Mouse (Mus musculus) intestine, postnatal 0 days (tissue): Measurements from ENCODE around the gene Mmp9. TPM values are rescaled to one million over a fixed set of nuclear protein-coding genes. Genes with fewer than 3 reads are reported as not detected.

ENCODE experiments used
- ATAC-seq: fragments of 200-750 bp; cut with Nextera tagmentation; 2 replicates; pipeline ENCODE4 v1.8.0; 2017; ENCODE audit warnings: mild to moderate bottlenecking, moderate TSS enrichment, moderate library complexity
- H3K27ac ChIP-seq: fragments of 300-500 bp; sonication (generic); 2 replicates; pipeline ENCODE4 v1.5.1; 2014; ENCODE audit warnings: mild to moderate bottlenecking, low read depth, low read length, moderate library complexity
- H3K27me3 ChIP-seq: fragments of 300-500 bp; sonication (generic); replicated peaks from 2 replicates; pipeline ENCODE4 v1.6.1; 2014; ENCODE audit warnings: low read length, mixed read lengths; ENCODE audit not compliant: control insufficient read depth, insufficient read depth
- H3K36me3 ChIP-seq: fragments of 300-500 bp; sonication (generic); 2 replicates; pipeline ENCODE4 v1.6.1; 2014; ENCODE audit warnings: mild to moderate bottlenecking, moderate library complexity; ENCODE audit not compliant: control insufficient read depth, insufficient read depth
- H3K4me1 ChIP-seq: fragments of 300-500 bp; sonication (generic); replicated peaks from 2 replicates; pipeline ENCODE4 v1.6.1; 2014; ENCODE audit warnings: antibody characterized with exemption, low read length, mixed read lengths; ENCODE audit not compliant: control insufficient read depth, insufficient read depth
- H3K4me2 ChIP-seq: fragments of 300-500 bp; sonication (generic); replicated peaks from 2 replicates; pipeline ENCODE4 v1.6.1; 2014; ENCODE audit warnings: low read depth, mild to moderate bottlenecking, moderate library complexity
- H3K4me3 ChIP-seq: fragments of 300-500 bp; sonication (generic); 2 replicates; pipeline ENCODE4 v1.5.1; 2014; ENCODE audit warnings: low read depth, low read length
- H3K9ac ChIP-seq: fragments of 300-500 bp; sonication (generic); 2 replicates; pipeline ENCODE4 v1.6.1; 2014; ENCODE audit warnings: mild to moderate bottlenecking, low read depth, low read length
- H3K9me3 ChIP-seq: fragments of 300-500 bp; sonication (generic); 2 replicates; pipeline ENCODE4 v1.6.1; 2016; ENCODE audit warnings: mixed run types; ENCODE audit not compliant: control insufficient read depth
- CTCF ChIP-seq: sonication (generic); IDR thresholded peaks from 2 replicates; pipeline ENCODE4 v1.5.1; 2016; ENCODE audit warnings: low read depth, mild to moderate bottlenecking, control low read depth, antibody characterized with exemption, moderate library complexity
- WGBS: fragments of 180-500 bp; shearing (Covaris S2); extraction: QIAGEN DNeasy Blood & Tissue Kit; methylation state at CpG from one replicate; pipeline ENCODE4 v1.1.7; 2014; 5-methylcytosine and 5-hydroxymethylcytosine counted together
- polyA plus RNA-seq: library from polyadenylated mRNA; unstranded; fragments of >200 nt; fragmentation: Nextera tagmentation; extraction: Ambion mirVana; gene quantifications from 2 replicates; pipeline ENCODE4 v1.2.1, GENCODE M21; 2015

The Mmp9 gene
- polyA plus RNA-seq, 1 experiment from 2014 or later = 9.6 TPM

- TF ChIP-seq CTCF = no peak
- H3K4me1 ChIP-seq = no peaks in the 10 kb centered on the region
- WGBS = 71% methylated on average over 14 of the region's 14 CpGs
- no peaks in the 10 kb centered on the region for H3K27me3 ChIP-seq
- H3K36me3 ChIP-seq = no peaks in the 10 kb centered on the region
- ATAC-seq = no peak
- H3K27ac ChIP-seq = no peak overlapping the region
- no peaks in the 10 kb centered on the region for H3K9me3 ChIP-seq
- H3K4me2 ChIP-seq = no peak overlapping the region
- H3K4me3 ChIP-seq = no peak overlapping the region
- H3K9ac ChIP-seq = no peak overlapping the region
These were observed 45.9 kb downstream of the Mmp9 start for GRCm38 (mm10) chr2:164986371-164987027.

GRCm38 (mm10) chr2:164988777-164989176 is 48.2 kb downstream of the Mmp9 start:
- Histone ChIP-seq H3K9ac (no peak overlapping the region), H3K36me3 (no peaks in the 10 kb centered on the region), H3K27ac (no peak overlapping the region), H3K4me1 (no peaks in the 10 kb centered on the region), H3K9me3 (no peaks in the 10 kb centered on the region), H3K4me3 (no peak overlapping the region), H3K4me2 (no peak overlapping the region), H3K27me3 (no peaks in the 10 kb centered on the region)
- WGBS = 56% methylated on average over 13 of the region's 13 CpGs
- ATAC-seq = no peak
- TF ChIP-seq CTCF = no peak

- Histone ChIP-seq H3K27me3 (peaks cover 3% of the 10 kb centered on the region; the same call in 1 of the 2 replicates), H3K4me1 (no peaks in the 10 kb centered on the region), H3K27ac (no peak overlapping the region), H3K36me3 (no peaks in the 10 kb centered on the region), H3K4me2 (no peak overlapping the region), H3K9me3 (no peaks in the 10 kb centered on the region), H3K4me3 (no peak overlapping the region), H3K9ac (no peak overlapping the region)
- ATAC-seq = no peak
- TF ChIP-seq CTCF = no peak
- 84% methylated on average over 3 of the region's 3 CpGs for WGBS
These were observed 50.5 kb downstream of the Mmp9 start for GRCm38 (mm10) chr2:164991111-164991510.

- no peaks in the 10 kb centered on the region for H3K9me3 ChIP-seq
- H3K36me3 ChIP-seq = no peaks in the 10 kb centered on the region
- no peak overlapping the region for H3K4me2 ChIP-seq
- H3K9ac ChIP-seq = no peak overlapping the region
- peaks cover 6% of the 10 kb centered on the region for H3K27me3 ChIP-seq
- H3K4me1 ChIP-seq = no peaks in the 10 kb centered on the region
- 28% methylated on average over 10 of the region's 10 CpGs for WGBS
- no peak for TF ChIP-seq CTCF
- ATAC-seq = no peak
- no peak overlapping the region for H3K4me3 ChIP-seq
- H3K27ac ChIP-seq = no peak overlapping the region
These were observed 51.2 kb downstream of the Mmp9 start for GRCm38 (mm10) chr2:164991808-164992207.

GRCm38 (mm10) chr2:164994156-164994555 is 53.6 kb downstream of the Mmp9 start:
- Histone ChIP-seq H3K9ac (no peak overlapping the region), H3K27ac (no peak overlapping the region), H3K4me1 (peaks cover 8% of the 10 kb centered on the region; the same call in 1 of the 2 replicates), H3K9me3 (no peaks in the 10 kb centered on the region), H3K36me3 (no peaks in the 10 kb centered on the region), H3K4me2 (no peak overlapping the region), H3K4me3 (no peak overlapping the region), H3K27me3 (peaks cover 16% of the 10 kb centered on the region)
- TF ChIP-seq CTCF = no peak
- 87% methylated on average over 11 of the region's 11 CpGs for WGBS
- no peak for ATAC-seq

- Histone ChIP-seq H3K27ac (no peak overlapping the region), H3K36me3 (peaks cover 2% of the 10 kb centered on the region; the same call in 1 of the 2 replicates), H3K4me1 (peaks cover 8% of the 10 kb centered on the region; the same call in 1 of the 2 replicates), H3K27me3 (peaks cover 16% of the 10 kb centered on the region), H3K4me2 (no peak overlapping the region), H3K9me3 (no peaks in the 10 kb centered on the region), H3K4me3 (no peak overlapping the region), H3K9ac (no peak overlapping the region)
- no peak for TF ChIP-seq CTCF
- 62% methylated on average over 21 of the region's 21 CpGs for WGBS
- ATAC-seq = no peak
These were observed 54.3 kb downstream of the Mmp9 start for GRCm38 (mm10) chr2:164994659-164995428.
